Mouse (Mus musculus) myocyte (in vitro differentiated cells): ENCODE results near the gene Magi3.

Experiments
- MAX ChIP-seq: IDR thresholded peaks from one replicate; pipeline ENCODE4 v1.6.1; 2011; ENCODE audit warnings: low read depth, mild to moderate bottlenecking, control low read depth
- POLR2A ChIP-seq: IDR thresholded peaks from one replicate; pipeline ENCODE4 v1.6.1; 2011; ENCODE audit warnings: low read depth, mild to moderate bottlenecking, control low read depth, moderate library complexity; ENCODE audit not compliant: insufficient read length

DNA sequence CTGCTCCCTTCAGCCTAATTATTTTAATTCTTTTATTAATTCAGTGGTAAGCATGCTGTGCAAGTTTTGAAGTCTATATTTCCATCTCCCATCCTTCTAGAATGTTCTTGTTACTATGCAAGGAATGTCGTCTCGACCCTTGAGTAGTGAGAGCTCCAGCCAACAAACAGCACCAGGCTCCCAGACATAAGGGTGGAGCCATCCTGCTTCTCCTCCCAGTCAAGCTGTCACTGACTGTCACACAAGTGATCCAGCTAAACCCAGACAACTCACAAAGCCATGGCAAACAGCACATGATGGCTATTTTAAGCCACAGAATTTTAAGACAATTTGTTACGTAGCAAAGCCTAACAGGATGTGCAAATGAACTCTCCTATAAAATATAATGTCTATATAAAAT lies 124.2 kb downstream of the Magi3 start:
- no peak for TF ChIP-seq POLR2A
- TF ChIP-seq MAX = no peak
